Mouse (Mus musculus) mesoderm, embryonic 11.5 days (tissue): ENCODE results near the gene Dlg3.

ENCODE experiments used
- DNase-seq: peaks from one replicate; pipeline ENCODE4 v3.0.0-alpha.2; 2012; ENCODE audit warnings: low read depth, low spot score

The Dlg3 gene

DNA sequence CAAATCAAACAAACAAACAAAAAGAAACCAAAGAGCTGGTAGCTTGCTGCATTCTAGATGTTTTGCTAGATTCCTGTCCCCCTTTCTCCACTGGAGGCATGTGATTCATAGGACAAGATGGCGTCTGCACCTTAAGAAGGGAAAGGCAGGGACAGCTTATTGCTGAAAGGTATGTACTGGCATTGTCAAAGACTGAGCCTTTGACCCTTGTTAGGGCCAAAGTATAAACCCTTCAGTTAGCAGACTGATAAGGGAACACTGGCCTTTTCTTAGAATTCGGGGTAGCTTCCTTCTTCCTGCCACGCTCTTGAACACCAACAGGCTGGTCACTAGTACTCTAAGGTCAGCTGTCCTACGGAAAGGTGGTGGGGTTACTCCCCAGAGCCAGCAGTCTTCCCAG is 29.8 kb downstream of the Dlg3 start:
- DNase-seq, result no peak

DNA sequence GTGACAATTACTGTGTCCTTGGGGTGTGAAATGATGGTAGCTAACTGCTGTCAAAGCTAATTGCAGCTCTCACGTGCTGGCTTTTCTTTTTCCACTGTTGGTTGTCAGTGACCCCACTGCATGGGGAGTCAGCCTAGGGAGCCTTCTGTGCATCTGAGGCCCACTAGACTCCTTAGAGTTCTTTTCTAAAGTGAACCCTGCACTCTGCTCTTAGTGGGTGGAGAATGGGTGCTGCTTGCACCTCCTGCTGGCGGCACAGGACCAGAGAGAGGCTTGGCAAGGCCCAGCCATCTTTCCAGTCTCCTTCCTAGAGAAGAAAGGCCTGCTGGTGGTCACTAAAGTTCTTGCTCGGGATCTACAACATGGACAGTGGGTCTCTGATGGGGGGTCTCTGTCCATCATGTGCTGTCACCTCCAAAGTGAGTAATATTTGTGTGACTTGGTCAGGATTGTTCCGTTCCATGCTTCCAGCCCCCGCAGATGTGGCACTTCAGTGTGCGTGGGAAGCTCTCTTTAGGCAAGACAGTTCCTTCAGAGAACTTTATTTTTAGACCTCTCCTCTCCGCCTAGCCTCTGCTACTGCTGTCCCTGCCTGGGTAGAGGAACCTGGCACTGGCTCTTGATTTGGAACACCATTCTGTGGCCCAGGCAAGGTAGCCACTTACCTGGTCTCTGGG is 30.5 kb downstream of the Dlg3 start:
- DNase-seq, result no peak

DNA sequence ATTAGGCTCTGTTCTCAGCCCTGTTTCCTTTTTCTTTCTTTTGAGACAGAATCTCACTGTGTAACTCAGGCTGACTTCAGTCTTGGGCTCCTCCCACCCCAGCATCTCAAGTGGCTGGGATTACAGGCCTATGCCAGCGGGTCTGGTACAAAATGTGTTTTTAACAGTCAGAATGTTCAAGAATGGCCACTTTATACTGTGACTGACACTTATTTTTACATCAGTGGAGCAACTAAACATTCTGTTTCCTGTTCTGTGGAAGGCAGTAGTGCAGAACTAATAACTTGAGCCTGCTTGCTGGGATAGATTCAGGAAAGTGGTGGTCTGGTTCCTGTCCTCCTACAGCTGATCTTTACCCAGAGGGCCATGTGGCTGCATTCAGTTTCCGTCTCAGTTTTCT is 33.1 kb downstream of the Dlg3 start:
- no peak for DNase-seq

DNA sequence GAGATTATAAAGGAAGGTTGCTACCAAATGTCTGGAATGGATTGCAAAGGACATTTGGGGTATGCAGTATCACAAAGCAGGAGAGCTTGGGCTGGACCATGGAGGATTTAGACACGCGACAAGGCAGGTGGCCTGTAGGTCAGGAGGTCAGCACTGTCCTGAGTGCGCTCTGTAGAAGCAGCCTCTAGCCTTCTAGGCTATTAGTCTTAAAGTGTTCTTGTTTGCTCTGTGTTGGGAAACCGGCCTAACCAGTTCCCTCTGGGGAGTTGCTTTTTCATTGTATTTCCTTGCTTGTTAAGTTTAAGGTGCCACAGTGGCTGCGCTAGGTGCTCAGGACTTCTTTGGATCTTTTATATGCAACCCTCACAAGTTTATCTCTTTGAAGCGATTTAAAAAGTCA is 34.5 kb downstream of the Dlg3 start:
- no peak for DNase-seq

DNA sequence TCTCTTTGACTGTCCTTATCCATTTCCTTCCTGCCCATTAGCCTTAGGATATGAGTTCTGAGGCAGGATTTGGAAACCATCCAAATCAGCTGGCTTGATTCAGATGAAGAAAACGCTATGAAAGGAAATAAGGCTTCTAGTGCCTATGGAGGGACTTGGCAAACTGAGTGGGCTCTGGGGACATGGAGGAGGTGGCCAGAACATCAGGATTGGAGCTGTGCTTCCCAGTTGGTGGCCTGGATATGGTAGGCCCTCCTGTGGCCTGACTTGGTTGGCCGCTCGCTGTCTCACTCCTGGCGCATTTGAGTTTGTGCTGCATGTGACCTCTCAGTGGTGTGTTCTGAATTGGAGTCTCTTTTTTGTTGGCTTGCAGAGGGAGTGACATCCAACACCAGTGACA is 43.6 kb downstream of the Dlg3 start:
- DNase-seq, result no peak

DNA sequence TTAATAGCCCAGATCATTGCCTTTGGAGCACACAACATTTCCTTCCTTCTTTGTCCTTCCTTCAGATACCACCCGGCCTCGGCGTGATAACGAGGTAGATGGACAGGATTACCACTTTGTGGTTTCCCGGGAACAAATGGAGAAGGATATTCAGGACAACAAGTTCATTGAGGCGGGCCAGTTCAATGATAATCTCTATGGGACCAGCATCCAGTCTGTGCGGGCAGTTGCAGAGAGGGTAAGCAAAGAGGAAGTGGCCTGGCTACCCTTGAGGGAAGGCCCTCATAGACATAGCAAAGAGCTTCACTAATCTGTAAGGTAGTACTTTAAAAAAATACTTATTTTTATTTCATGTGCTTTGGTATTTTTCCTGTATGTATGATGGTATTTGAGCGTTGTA is 46.6 kb downstream of the Dlg3 start:
- no peak for DNase-seq

DNA sequence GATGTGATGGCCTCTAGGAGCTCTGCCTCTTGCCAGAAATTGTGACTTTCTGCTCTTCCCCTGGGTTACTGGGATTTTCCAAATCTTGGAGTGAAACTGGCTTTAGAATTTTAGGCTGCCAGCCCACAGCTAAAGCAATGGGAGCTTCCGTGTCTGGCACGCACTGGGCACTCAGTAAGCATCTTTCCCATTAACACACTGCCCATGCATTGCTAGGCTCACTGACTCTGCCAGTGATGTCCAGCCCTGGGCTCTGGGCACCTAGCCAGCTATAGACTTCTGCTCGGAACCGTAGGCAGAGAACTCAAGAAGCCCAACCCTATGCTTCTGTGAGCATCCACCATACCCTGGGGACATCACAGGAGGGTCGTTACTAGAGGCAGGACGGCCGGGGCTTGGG is 48.2 kb downstream of the Dlg3 start:
- DNase-seq, result no peak

DNA sequence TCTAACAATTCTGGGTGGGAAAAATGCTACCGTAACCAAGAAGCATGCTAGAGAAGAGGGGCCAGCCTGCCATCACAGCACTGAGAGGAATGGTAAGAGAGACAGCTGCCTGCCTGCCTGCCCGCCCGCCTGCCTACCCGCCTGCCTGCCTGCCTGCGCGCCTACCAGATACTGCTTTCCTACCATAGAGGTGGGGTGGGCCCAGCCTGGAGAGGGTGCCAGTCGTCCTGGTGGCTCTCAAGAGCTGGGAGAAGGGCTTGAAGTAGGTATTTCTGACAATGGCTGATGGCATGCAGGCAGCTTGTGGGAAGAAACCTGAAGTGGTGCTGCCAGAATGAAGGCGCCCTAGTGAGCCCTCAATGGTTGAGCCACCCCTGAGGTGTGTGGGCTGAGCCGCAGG is 51.2 kb downstream of the Dlg3 start:
- DNase-seq, result no peak

DNA sequence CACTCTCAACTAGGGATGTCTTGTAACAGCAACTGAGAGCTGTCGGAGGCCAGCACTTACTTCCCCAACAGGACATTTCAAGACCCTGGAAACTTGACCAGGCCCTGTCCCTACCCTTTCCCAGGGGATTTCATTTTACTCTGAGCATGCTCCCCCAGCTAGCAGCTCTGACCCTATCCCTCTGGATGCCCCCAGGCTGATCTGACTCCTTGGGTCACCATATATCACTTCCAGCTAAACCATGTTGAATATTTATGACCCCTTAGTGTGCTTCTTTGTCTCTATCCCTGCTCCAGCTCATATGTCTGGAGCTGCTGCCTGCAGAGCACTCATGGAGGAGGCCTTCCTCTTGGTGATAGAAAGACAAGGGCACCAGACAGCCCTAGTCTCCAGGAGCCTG is 53.6 kb downstream of the Dlg3 start:
- DNase-seq, result peak; percentile 47

DNA sequence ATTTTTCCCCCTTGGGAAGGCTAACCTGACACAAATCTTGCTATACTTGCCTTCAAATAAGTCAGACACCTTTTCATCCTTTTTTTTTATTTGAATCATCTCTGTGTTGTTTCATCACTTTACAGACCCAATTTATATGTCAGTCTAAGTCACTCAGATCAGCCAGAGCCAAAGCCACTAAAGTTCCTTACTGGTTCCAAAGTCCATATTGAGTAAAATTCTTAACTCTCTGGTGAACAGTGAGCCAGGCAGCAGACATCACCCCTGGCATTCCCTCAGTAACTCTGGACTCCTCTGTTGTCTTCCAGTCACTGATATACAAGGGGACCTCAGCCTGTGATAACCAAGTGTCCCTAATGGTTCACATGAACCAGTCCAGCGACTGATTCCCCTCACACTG is 58.0 kb downstream of the Dlg3 start:
- DNase-seq, result no peak

DNA sequence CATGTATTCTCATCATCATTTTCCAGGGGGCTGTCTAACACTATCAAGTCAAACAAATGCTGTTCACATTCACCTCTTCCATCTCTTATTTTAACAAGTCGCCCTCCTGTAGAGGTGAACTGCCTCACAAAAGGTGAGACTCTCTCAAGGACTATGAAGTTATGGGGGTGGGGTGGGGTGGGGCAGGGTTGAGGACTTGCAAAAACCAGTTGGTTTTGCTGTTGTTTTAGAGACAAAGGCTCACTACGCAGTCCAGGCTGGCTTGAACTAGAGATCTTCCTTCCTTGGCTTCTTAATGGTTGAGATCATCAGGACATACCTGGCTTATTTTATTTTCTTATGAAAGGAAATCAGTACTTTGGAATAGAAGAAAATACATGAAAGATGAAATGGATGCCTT is 65.3 kb downstream of the Dlg3 start:
- DNase-seq, result no peak

DNA sequence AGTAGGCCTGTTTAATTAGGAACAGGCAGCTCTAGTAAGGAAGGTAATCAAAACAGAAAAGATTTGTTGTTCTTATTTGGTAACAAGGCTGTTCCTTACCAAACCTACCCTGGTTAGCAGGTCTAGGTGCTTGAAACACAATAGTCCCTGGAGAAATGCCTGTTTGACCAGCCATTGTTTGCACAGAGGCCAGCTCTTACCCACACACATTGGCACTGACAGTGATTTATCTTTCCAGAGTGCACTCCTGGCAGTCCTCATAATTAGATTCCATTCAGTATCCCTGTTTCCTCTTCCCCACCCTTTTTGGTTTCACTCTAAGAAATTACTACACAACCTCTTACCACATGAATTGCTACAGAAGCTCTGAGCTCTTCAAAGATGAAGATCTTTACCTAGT is 71.7 kb downstream of the Dlg3 start:
- no peak for DNase-seq
